Mouse (Mus musculus): ENCODE results near the gene Slc12a5.

Gene Slc12a5

DNA sequence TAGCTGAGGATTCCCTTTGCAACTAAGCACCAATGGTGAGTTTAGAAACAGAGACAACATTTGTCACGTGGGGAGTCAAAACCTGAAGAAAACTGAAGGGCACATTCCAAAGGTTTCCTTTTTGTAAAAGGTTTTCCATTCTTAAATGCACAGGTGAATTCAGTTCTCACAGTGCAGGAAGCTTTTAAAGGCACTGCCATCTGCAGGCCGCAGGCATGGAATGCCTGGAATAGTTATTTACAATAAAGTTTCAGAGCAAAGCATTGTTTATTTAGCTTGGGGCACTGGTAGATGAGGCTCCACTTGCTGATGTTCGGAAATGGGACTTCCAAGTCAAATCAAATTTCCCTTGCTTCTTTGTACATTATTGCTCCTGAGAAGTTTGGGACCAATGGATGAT is 71.9 kb downstream of the Slc12a5 start:
- DNase-seq (ENCODE audit: low read depth), result peak; percentile 57

DNA sequence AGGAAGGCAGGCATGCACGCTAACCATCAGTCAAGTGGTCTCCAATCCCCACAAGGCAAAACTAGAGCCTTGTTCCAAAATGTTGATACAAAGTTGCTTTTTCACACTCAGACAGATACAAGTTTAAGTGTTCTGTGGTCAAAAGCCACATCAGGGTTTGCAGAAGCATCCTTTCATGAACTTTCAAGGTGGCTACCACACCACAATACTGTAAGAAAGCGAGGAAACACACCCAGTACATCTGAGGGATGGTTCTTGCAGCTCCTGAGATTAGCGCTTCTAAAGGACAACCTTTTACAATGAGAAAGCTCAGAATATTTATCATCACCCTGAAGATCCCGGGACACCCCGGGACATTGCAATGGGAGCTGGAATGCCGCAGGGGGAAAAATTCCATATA is 72.7 kb downstream of the Slc12a5 start:
- no peak for DNase-seq (ENCODE audit: low read depth)

DNA sequence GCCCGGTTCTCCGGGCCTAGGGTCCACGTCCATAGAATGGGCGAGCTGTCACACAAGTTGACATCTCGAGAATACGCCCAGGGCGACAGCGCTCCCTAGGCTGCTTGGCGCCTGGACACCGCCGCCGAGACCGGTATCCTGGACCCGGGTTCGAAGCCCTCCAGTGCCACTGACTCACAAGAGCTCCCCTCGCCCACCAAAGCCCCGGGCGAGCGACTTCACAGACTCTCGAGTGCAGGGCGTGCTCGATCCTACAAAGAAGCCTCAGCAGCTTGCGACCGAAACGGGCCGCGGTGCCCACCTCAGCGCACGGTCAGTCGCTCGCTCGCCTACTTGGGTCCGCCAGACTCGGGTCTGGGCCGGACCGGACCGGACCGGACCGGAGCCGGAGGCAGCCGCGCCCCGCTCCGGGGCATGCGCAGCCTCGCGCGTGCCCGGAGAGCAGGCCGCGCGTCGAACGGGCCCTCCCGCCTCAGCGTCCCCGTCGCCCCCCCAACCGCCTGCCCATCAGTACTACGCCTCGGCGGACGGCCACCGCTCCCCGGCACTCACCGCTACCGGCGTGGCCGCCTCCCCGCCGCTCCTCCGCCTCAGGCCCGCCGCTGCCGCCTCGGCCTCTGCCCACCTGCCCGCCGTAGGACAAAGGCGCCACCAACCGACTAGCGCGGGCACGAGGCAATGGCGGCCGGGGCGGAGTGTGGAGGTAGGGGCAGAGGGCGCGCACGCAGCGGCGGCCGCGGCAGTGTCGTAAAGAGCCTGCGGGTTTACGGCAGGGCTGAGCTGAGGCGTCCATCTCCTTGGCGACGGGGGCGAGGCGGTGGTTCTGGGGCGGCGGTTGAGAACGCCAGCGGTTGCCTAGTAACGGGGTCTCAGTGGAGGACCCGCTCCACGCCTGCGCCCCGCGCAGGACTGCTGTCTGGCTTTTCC is 73.8 kb downstream of the Slc12a5 start, which contains the start of gene Ncoa5:
Gene Ncoa5 (minus strand): TSS at position 737 of the 927 bp plus-strand sequence.
- peak; percentile 98 for DNase-seq (ENCODE audit: low read depth)

DNA sequence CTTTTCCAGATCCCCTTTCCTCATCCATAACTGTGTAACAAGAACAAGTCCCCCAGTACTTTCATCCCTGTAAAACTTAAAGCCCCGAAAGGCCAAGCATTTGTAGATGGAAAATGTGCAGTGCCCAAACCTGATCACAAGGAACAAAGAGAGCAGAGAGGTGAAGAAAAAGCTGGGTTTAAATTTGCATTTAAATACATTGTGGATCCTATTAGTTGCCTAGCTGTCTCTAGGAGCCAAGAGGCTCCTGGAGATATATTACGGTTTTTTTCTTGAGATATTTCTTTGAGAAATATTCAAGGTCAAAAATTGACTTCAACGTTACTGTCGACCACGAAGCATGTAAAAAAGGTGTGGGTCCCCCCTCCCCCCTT is 74.4 kb downstream of the Slc12a5 start:
- DNase-seq (ENCODE audit: low read depth), result no peak

DNA sequence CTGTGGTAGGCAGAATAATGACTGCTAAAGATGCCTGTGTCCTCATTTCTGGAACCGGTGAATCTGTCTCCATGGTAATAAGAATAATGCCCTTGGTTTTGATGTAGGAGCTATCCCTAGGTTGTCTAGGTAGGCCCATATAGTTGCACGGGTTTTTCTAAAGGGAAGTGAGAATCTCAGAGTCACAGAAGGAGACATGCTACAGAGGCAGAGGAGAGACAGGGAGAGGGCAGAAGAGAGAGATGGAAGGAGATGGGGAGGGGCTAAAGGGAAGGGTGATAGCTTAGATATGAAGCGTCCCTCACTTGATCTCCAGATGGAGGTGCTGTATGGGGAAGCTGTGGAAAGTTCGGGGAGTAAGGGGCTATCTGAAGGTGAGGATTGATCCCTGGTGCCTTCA is 76.8 kb downstream of the Slc12a5 start:
- DNase-seq (ENCODE audit: low read depth), result no peak

GRCm38 (mm10) chr2:165042126-165042525 is 81.5 kb downstream of the Slc12a5 start:
- DNase-seq (ENCODE audit: low read depth), result no peak

- DNase-seq (ENCODE audit: low read depth), result no peak
These were observed 82.6 kb downstream of the Slc12a5 start for GRCm38 (mm10) chr2:165043090-165043636.

DNA sequence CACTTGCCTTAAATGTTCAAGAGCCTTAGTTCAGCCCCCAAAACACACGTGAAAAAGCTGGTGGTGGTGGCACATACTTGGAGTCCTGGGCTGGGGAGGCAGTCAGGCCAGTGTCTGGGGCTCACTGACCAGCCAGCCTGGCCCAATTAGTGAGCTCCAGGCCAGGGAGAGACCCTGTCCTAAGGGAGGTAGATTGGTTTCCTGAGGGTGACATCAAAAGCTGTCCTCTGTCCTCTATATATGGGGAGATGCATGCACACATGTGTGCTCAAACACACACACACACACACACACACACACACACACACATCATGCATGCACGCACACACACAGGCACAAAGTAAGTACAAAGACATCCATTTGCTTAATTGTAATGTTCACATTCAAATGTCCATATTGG is 83.1 kb downstream of the Slc12a5 start:
- DNase-seq (ENCODE audit: low read depth), result no peak

DNA sequence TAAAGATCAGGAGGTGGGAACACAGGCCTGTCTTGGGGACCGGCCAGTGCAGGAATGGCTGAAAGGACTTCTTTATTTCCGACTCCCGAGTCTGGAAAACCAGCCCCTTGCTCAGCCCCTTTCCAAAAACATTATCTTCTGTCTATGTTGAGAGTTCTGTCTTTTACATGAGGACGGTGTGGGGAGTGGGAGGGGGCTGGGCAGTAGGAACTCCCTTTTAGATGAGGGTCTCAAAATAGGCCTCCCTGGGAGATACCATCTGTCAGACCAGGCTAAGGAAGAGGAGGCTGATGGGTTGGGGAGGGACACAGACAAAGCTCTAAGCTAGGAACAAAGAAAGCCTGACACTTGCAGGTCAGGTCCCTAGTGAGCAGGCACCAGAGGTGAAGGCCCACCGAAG is 88.4 kb downstream of the Slc12a5 start:
- no peak for DNase-seq (ENCODE audit: low read depth)
